Mouse (Mus musculus): ENCODE results near the gene Ppp2r5c.

- TF ChIP-seq CTCF (IDR thresholded peaks at IDR 0.05; ENCODE audit: low read depth) (no peak), EP300 (IDR thresholded peaks at IDR 0.05; ENCODE audit: low read depth) (no peak)
Observed at GRCm38 (mm10) chr12:110533832-110534231, 86.9 kb downstream of the Ppp2r5c start.

Data from heart, postnatal 0 days (tissue).